Mouse (Mus musculus) midbrain, embryonic 12.5 days (tissue): Measurements from ENCODE around the gene Tbpl2. TPM values are rescaled to one million over a fixed set of nuclear protein-coding genes. Genes with fewer than 3 reads are reported as not detected.

Source experiments
- ATAC-seq: fragments of 200-750 bp; cut with Nextera tagmentation; 2 replicates; pipeline ENCODE4 v1.8.0; 2017; ENCODE audit warnings: low read depth, moderate TSS enrichment, moderate library complexity; ENCODE audit not compliant: low FRiP score
- H3K27ac ChIP-seq: fragments of 300-500 bp; sonication (generic); replicated peaks from 2 replicates; pipeline ENCODE4 v1.5.1; 2016; ENCODE audit warnings: mild to moderate bottlenecking
- H3K27me3 ChIP-seq: fragments of 300-500 bp; sonication (generic); 2 replicates; pipeline ENCODE4 v1.6.1; 2016; ENCODE audit warnings: mild to moderate bottlenecking
- H3K36me3 ChIP-seq: fragments of 300-500 bp; sonication (generic); 2 replicates; pipeline ENCODE4 v1.6.1; 2016
- H3K4me1 ChIP-seq: fragments of 300-500 bp; sonication (generic); 2 replicates; pipeline ENCODE4 v1.6.1; 2016
- H3K4me2 ChIP-seq: fragments of 300-500 bp; sonication (generic); replicated peaks from 2 replicates; pipeline ENCODE4 v1.6.1; 2016; ENCODE audit warnings: mild to moderate bottlenecking, moderate library complexity
- H3K4me3 ChIP-seq: fragments of 300-500 bp; sonication (generic); 2 replicates; pipeline ENCODE4 v1.5.1; 2016; ENCODE audit warnings: mild to moderate bottlenecking
- H3K9ac ChIP-seq: fragments of 300-500 bp; sonication (generic); replicated peaks from 2 replicates; pipeline ENCODE4 v1.6.1; 2016; ENCODE audit warnings: mild to moderate bottlenecking, moderate library complexity
- H3K9me3 ChIP-seq: fragments of 300-500 bp; sonication (generic); 2 replicates; pipeline ENCODE4 v1.6.1; 2016; ENCODE audit warnings: mild to moderate bottlenecking
- WGBS: fragments of 180-500 bp; shearing (Covaris S2); methylation state at CpG from one replicate; pipeline ENCODE4 v1.1.7; 2016; 5-methylcytosine and 5-hydroxymethylcytosine counted together
- polyA plus RNA-seq: library from polyadenylated mRNA; unstranded; fragments of >200 nt; fragmentation: Nextera tagmentation; extraction: Ambion mirVana; gene quantifications from 2 replicates; pipeline ENCODE4 v1.2.1, GENCODE M21; 2016

Gene Tbpl2
- not detected in 2 replicates for polyA plus RNA-seq

DNA sequence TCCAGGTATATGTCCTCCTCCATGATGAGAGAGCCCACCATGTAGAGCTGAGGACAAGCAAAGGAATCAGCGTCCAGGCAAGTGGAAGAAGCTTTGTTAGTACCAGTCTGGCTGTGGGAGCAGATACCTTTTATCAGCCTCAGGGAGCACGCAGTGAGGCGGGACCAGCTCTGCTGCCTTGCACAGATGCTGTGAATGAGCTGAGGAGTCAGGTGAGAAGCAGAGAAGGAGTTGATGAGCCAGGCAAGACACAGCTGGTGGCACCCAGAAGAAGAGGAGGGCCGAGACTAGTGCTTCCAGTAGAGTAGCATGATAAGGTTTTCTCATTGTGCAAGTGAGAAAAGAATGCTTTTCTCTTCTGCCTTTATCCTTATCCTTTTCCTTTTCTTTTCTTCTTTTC is at the start of gene Tbpl2:
Gene Tbpl2, minus strand, starts transcription at position 101 of the 400 bp plus-strand sequence.
- H3K4me2 ChIP-seq, result no peak within 1 kb of the TSS
- no peak within 1 kb of the TSS for H3K9ac ChIP-seq
- no peaks in the 10 kb centered on the region for H3K27me3 ChIP-seq
- H3K4me1 ChIP-seq, result no peaks in the 10 kb centered on the region
- no peak within 1 kb of the TSS for H3K4me3 ChIP-seq
- ATAC-seq, result no peak
- WGBS, result 80% methylated on average over 4 of the region's 4 CpGs
- H3K27ac ChIP-seq, result no peak within 1 kb of the TSS
- H3K9me3 ChIP-seq, result no peaks in the 10 kb centered on the region
- no peaks in the 10 kb centered on the region for H3K36me3 ChIP-seq

DNA sequence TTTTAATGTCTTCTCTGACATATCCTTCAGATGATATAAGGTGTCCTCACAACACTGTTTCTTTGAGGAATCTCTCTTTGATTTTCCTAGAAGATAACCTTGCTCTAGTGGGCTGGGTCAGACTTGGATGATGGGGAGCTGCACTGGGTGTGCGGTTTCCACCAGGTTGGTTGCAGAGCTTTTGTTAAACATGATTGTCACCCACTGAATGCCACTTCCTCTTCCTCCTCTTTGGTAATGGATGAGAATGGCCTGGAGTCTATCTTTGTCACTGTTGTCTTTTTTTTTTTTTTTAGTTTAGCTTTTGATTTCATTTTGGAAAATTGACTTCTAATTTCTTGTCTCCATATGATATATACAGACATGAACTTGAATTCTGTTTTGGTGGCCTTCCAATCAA is 38.0 kb upstream of the Tbpl2 start:
- 93% methylated on average over 1 of the region's 1 CpGs for WGBS
- Histone ChIP-seq H3K4me1 (no peaks in the 10 kb centered on the region), H3K27me3 (no peaks in the 10 kb centered on the region), H3K9ac (no peak overlapping the region), H3K9me3 (no peaks in the 10 kb centered on the region), H3K4me2 (no peak overlapping the region), H3K4me3 (no peak overlapping the region), H3K27ac (no peak overlapping the region), H3K36me3 (no peaks in the 10 kb centered on the region)
- no peak for ATAC-seq

DNA sequence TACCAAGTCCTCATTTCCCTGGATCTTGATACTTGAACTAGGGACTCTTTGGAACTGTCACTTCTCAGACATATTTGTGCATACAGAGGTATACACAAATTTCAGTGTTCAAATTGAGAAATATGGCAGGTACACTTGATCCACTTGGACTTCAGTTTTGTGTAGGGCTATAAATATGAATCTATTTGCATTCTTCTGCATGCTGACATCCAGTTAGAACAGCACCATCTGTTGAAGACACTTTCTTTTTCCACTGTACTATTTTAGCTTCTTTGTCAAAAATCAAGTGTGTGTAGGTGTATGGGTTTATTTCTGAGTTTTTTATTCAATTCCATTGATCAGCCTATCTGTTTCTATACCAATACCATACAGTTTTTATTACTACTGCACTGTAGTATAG is 12.7 kb upstream of the Tbpl2 start:
- no peak for ATAC-seq
- H3K36me3 ChIP-seq, result no peaks in the 10 kb centered on the region

GRCm38 (mm10) chr2:24103619-24104289 is 7.4 kb upstream of the Tbpl2 start:
- WGBS, result 84% methylated on average over 4 of the region's 4 CpGs
- no peaks in the 10 kb centered on the region for H3K27me3 ChIP-seq
- H3K9ac ChIP-seq, result no peak overlapping the region
- no peak overlapping the region for H3K4me3 ChIP-seq
- H3K4me2 ChIP-seq, result no peak overlapping the region
- H3K27ac ChIP-seq, result no peak overlapping the region
- no peaks in the 10 kb centered on the region for H3K4me1 ChIP-seq
- no peak for ATAC-seq
- H3K9me3 ChIP-seq, result no peaks in the 10 kb centered on the region
- no peaks in the 10 kb centered on the region for H3K36me3 ChIP-seq

More for the DNA sequence above, 12.7 kb upstream of the Tbpl2 start:
- no peaks in the 10 kb centered on the region for H3K27me3 ChIP-seq
- no peak overlapping the region for H3K4me2 ChIP-seq
- no peaks in the 10 kb centered on the region for H3K9me3 ChIP-seq
- H3K9ac ChIP-seq, result no peak overlapping the region
- H3K4me3 ChIP-seq, result no peak overlapping the region
- H3K4me1 ChIP-seq, result no peaks in the 10 kb centered on the region
- no peak overlapping the region for H3K27ac ChIP-seq

DNA sequence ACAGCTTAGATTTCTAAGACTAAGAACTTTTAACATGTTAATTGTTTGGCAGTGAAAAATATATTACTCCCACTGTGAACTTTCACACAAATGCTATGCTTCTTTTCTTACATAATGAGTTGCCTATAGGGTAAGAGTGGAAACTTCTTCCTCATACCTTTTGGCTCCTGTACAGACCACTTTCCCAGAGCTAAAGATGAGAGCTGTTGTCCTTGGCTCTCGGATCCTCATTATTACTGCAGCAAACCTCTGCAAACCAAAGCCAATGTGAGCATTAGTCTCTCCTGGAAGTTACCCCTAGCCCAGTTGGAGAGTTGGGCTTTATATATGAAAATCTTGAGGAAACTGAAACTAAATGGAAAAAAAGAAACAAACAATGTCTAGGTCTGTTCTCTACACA is 5.5 kb downstream of the Tbpl2 start:
- Histone ChIP-seq H3K27me3 (no peaks in the 10 kb centered on the region), H3K4me2 (no peak overlapping the region), H3K27ac (no peak overlapping the region), H3K9me3 (no peaks in the 10 kb centered on the region), H3K36me3 (no peaks in the 10 kb centered on the region), H3K4me3 (no peak overlapping the region), H3K9ac (no peak overlapping the region), H3K4me1 (no peaks in the 10 kb centered on the region)
- ATAC-seq, result no peak
- WGBS, result 92% methylated on average over 1 of the region's 1 CpGs

DNA sequence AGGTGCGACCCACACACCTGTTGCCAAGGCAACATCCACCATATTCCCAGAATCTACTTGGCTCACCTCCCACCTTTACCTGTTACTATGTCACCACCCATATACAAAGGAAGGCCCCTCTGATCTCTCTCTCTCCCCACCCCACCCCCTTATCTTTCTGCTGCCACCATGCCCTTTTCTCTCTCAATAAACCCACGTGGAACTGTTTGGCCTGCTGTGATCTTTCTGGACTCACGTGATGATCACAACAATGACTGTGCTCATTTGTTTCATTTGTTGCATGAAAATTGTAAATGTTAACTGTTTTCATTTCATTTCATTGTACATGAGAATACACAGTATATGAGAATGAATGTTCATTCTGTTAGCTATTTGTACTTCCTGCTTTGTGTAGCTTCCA is 45.9 kb downstream of the Tbpl2 start:
- H3K9me3 ChIP-seq, result no peaks in the 10 kb centered on the region
- WGBS, result 86% methylated on average over 3 of the region's 3 CpGs

DNA sequence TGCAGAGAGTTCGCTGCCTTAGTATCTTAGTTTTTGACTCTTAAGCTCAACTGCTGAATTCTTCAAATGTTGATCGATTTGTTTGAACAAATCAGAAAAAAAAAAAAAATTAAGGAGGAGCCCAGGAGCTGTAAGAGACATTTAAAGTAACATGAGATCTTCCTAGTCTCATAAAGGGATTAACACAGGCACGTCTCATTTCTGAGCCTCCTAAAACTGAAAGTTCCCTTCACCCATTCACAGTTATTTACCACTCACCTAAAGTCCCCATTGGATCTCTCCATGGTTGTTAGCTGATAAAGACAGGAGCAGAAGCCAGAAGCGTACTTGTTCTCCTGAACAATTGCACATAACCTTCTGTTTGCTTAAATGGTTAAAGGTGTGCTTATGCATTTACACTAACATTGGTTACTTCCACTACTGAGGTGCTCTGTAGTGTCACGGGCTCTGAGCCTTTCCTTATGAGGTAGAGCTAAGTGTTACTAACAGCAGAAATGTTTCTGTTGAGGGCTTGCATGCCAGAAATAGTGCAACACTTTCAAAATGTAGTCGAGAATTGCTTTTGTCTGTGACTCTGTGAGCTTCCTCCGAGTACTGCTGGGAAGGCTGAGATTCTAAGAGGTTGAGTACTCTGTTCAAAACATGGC is 46.9 kb downstream of the Tbpl2 start, which contains the start of gene Hnmt:
Gene Hnmt, minus strand, starts transcription at position 51 of the 647 bp plus-strand sequence.
- Histone ChIP-seq H3K9ac (0 out of 2 replicates have a peak within 1 kb of the TSS, but pooled peaks have one; percentile 24), H3K4me1 (peaks cover 13% of the 10 kb centered on the region)
- 46% methylated on average over 7 of the region's 7 CpGs for WGBS

More for the DNA sequence above, 45.9 kb downstream of the Tbpl2 start:
- H3K4me3 ChIP-seq, result no peak overlapping the region
- H3K27me3 ChIP-seq, result no peaks in the 10 kb centered on the region
- no peak overlapping the region for H3K27ac ChIP-seq
- H3K9ac ChIP-seq, result no peak overlapping the region
- no peak overlapping the region for H3K4me2 ChIP-seq
- no peak for ATAC-seq
- H3K4me1 ChIP-seq, result peaks cover 13% of the 10 kb centered on the region
- H3K36me3 ChIP-seq, result no peaks in the 10 kb centered on the region

GRCm38 (mm10) chr2:24048480-24049097 is 47.8 kb downstream of the Tbpl2 start:
- Histone ChIP-seq H3K4me2 (peak overlapping the region; percentile 58), H3K9ac (0 out of 2 replicates have a peak overlapping the region, but pooled peaks have one; percentile 24), H3K27me3 (no peaks in the 10 kb centered on the region), H3K4me3 (peak overlapping the region; percentile 36), H3K27ac (no peak overlapping the region; the same call in 1 of the 2 replicates), H3K36me3 (no peaks in the 10 kb centered on the region), H3K4me1 (peaks cover 13% of the 10 kb centered on the region), H3K9me3 (no peaks in the 10 kb centered on the region)
- WGBS, result 6% methylated on average over 16 of the region's 16 CpGs
- peak; percentile 88 for ATAC-seq

More for the DNA sequence above, 46.9 kb downstream of the Tbpl2 start, which contains the start of gene Hnmt:
- no peak for ATAC-seq
- Histone ChIP-seq H3K27ac (no peak within 1 kb of the TSS; the same call in 1 of the 2 replicates), H3K27me3 (no peaks in the 10 kb centered on the region), H3K9me3 (no peaks in the 10 kb centered on the region), H3K4me2 (peak within 1 kb of the TSS; percentile 58), H3K36me3 (no peaks in the 10 kb centered on the region), H3K4me3 (peak within 1 kb of the TSS; percentile 36)

DNA sequence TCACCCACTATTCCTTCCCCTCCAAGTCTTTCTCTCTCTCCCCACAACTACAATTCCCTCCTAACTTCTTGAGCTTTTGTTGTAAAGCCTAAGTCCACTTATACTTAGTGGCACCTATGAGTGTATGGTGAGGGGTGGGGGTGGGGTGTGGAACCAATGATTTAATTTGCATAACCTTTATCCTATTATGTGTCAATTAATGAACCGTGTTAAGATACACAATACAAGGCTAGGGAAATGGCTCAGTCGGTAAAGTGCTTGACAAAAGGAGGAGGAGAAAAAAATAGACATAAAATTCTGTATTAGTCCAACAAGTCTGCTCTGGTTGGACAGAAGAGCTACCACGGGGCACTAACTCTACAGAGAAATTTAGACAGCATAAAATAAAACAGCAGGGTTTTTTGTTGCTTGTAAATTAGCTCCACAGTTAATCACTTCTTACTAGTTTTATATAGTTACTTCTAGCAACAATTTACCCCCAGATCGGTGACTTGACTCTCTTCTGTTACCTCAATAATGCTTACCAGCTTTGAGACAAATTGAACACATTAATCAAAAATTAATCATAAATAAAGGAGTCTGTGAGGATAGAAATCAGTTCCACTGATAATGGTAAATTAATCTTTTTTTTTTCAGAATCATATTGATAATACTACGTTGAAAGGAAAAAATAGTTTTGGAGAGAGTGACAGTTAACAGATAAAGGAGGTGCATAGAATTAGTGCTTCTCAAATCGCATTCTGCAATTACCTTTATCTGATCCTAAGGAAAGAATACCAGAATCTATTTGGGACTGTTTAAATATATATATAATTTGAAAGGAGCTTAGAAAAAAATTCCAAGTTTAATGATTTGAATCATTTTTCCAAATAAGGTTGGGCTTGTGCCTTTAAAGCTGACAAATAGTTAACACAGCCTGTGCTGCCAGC is 48.6 kb downstream of the Tbpl2 start:
- Histone ChIP-seq H3K4me3 (peak overlapping the region; percentile 36), H3K27me3 (no peaks in the 10 kb centered on the region), H3K9ac (no peak overlapping the region), H3K4me1 (peaks cover 13% of the 10 kb centered on the region), H3K4me2 (peak overlapping the region; percentile 58), H3K27ac (no peak overlapping the region; the same call in 1 of the 2 replicates), H3K9me3 (no peaks in the 10 kb centered on the region), H3K36me3 (no peaks in the 10 kb centered on the region)
- peak; percentile 86 for ATAC-seq
- 26% methylated on average over 6 of the region's 6 CpGs for WGBS

DNA sequence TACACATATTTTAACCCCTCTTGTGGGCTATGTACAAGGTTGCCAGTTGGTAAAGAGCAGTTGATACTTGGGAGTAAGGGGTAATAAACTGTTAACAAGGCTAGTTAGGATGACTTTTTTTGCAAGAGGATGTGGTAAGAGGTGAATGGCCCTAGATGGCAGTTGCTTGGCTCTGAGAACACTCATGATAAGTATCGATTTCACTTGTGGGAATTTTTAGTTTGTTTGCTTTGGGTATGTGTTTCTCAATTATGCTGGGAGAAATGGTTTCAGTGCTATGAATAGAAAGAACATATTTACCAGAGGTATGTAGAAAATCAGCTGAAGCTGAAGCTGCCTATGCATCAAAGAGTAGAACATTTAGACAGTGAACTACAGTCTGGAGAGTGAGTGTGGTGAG is 53.5 kb downstream of the Tbpl2 start:
- Histone ChIP-seq H3K4me1 (peaks cover 7% of the 10 kb centered on the region; the same call in 1 of the 2 replicates), H3K27me3 (no peaks in the 10 kb centered on the region), H3K4me3 (no peak overlapping the region), H3K36me3 (no peaks in the 10 kb centered on the region), H3K9ac (no peak overlapping the region), H3K4me2 (no peak overlapping the region), H3K27ac (no peak overlapping the region), H3K9me3 (no peaks in the 10 kb centered on the region)
- ATAC-seq, result no peak
- 90% methylated on average over 1 of the region's 1 CpGs for WGBS

DNA sequence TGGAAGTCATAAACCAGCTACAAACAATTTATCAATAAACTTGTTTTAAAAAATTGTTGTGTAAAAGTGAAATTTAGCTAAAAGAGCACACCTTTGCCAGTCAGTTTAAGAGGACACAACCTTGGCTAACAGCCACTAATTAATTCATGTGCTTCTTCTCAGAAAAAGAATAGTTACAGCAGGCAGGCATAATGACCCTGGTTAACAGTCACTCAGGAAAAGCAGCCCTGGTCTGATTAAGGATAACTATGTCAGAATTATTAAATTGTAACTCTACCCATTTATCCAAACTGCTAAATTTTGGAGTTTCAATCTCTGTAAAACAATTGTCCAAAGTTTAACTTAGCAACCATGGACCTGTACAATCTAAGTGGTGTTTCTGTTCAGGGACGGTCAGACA is 55.9 kb downstream of the Tbpl2 start:
- H3K4me3 ChIP-seq, result no peak overlapping the region
- no peak overlapping the region for H3K27ac ChIP-seq
- H3K9me3 ChIP-seq, result no peaks in the 10 kb centered on the region
- no peak overlapping the region for H3K9ac ChIP-seq
- H3K27me3 ChIP-seq, result no peaks in the 10 kb centered on the region
- no peak overlapping the region for H3K4me2 ChIP-seq
- H3K4me1 ChIP-seq, result no peaks in the 10 kb centered on the region
- ATAC-seq, result no peak
- WGBS, result 85% methylated on average over 1 of the region's 1 CpGs
- H3K36me3 ChIP-seq, result no peaks in the 10 kb centered on the region
